Mouse (Mus musculus): ENCODE measurements around the gene Hoxd1. TPM values are rescaled to one million over a fixed set of nuclear protein-coding genes. Genes with fewer than 3 reads are reported as not detected.

Hoxd1 gene
- not detected for total RNA-seq (2022)

GRCm38 (mm10) chr2:74762522-74763244, at the start of gene Hoxd1:
Gene Hoxd1, plus strand, starts transcription at chr2:74762980.
- DNase-seq (ENCODE audit: low spot score), result no peak

- no peak for DNase-seq (ENCODE audit: low spot score)
Observed at GRCm38 (mm10) chr2:74713239-74714150, 49.3 kb upstream of the Hoxd1 start.

GRCm38 (mm10) chr2:74714156-74714789, 48.5 kb upstream of the Hoxd1 start:
- DNase-seq (ENCODE audit: low spot score), result no peak

- DNase-seq (ENCODE audit: low spot score), result no peak
Observed at GRCm38 (mm10) chr2:74714881-74715280, 47.9 kb upstream of the Hoxd1 start.

- DNase-seq (ENCODE audit: low spot score), result peak; percentile 84
Observed at GRCm38 (mm10) chr2:74715504-74716241, 47.1 kb upstream of the Hoxd1 start.

- no peak for DNase-seq (ENCODE audit: low spot score)
Observed at GRCm38 (mm10) chr2:74720384-74720783, 42.4 kb upstream of the Hoxd1 start.

GRCm38 (mm10) chr2:74720955-74721491, 41.8 kb upstream of the Hoxd1 start:
- DNase-seq (ENCODE audit: low spot score), result no peak

GRCm38 (mm10) chr2:74721882-74722281, 40.9 kb upstream of the Hoxd1 start:
- DNase-seq (ENCODE audit: low spot score), result no peak

- DNase-seq (ENCODE audit: low spot score), result no peak
Observed at GRCm38 (mm10) chr2:74722949-74723348, 39.8 kb upstream of the Hoxd1 start.

- no peak for DNase-seq (ENCODE audit: low spot score)
Observed at GRCm38 (mm10) chr2:74724244-74725015, 38.4 kb upstream of the Hoxd1 start.

GRCm38 (mm10) chr2:74725171-74725570, 37.6 kb upstream of the Hoxd1 start:
- no peak for DNase-seq (ENCODE audit: low spot score)

- no peak for DNase-seq (ENCODE audit: low spot score)
Observed at GRCm38 (mm10) chr2:74726551-74726950, 36.2 kb upstream of the Hoxd1 start, which contains the start of gene Gm28230. Gene Gm28230, plus strand, starts transcription at chr2:74726728.

- no peak for DNase-seq (ENCODE audit: low spot score)
Observed at GRCm38 (mm10) chr2:74726973-74727639, 35.7 kb upstream of the Hoxd1 start.

- DNase-seq (ENCODE audit: low spot score), result no peak
Observed at GRCm38 (mm10) chr2:74727640-74728302, 35.0 kb upstream of the Hoxd1 start.

GRCm38 (mm10) chr2:74728303-74728680, 34.5 kb upstream of the Hoxd1 start:
- DNase-seq (ENCODE audit: low spot score), result no peak

- no peak for DNase-seq (ENCODE audit: low spot score)
Observed at GRCm38 (mm10) chr2:74730331-74730730, 32.4 kb upstream of the Hoxd1 start.

- no peak for DNase-seq (ENCODE audit: low spot score)
Observed at GRCm38 (mm10) chr2:74731055-74731454, 31.7 kb upstream of the Hoxd1 start.

GRCm38 (mm10) chr2:74731799-74732512, 30.8 kb upstream of the Hoxd1 start:
- no peak for DNase-seq (ENCODE audit: low spot score)
